Mouse (Mus musculus) heart, postnatal 0 days (tissue): ENCODE results near the gene Catsperd. TPM values are rescaled to one million over a fixed set of nuclear protein-coding genes. Genes with fewer than 3 reads are reported as not detected.

Experiments
- ATAC-seq: fragments of 200-750 bp; cut with Nextera tagmentation; 2 replicates; pipeline ENCODE4 v1.8.0; 2017; ENCODE audit warnings: low read depth, moderate number of reproducible peaks, moderate library complexity; ENCODE audit not compliant: insufficient read depth
- DNase-seq: peaks from one replicate; pipeline ENCODE4 v3.0.0-alpha.2; 2016; ENCODE audit warnings: low spot score
- H3K27ac ChIP-seq: fragments of 300-500 bp; sonication (generic); 2 replicates; pipeline ENCODE4 v1.5.1; 2014; ENCODE audit warnings: low read depth, mild to moderate bottlenecking
- H3K27me3 ChIP-seq: fragments of 300-500 bp; sonication (generic); 2 replicates; pipeline ENCODE4 v1.6.1; 2014; ENCODE audit warnings: low read length, mixed read lengths; ENCODE audit not compliant: control insufficient read depth, insufficient read depth
- H3K36me3 ChIP-seq: fragments of 300-500 bp; sonication (generic); replicated peaks from 2 replicates; pipeline ENCODE4 v1.6.1; 2014; ENCODE audit warnings: low read length, mixed read lengths; ENCODE audit not compliant: control insufficient read depth, insufficient read depth
- H3K4me1 ChIP-seq: fragments of 300-500 bp; sonication (generic); 2 replicates; pipeline ENCODE4 v1.6.1; 2014; ENCODE audit warnings: antibody characterized with exemption; ENCODE audit not compliant: control insufficient read depth, insufficient read depth
- H3K4me2 ChIP-seq: fragments of 300-500 bp; sonication (generic); 2 replicates; pipeline ENCODE4 v1.6.1; 2014; ENCODE audit warnings: low read depth, mild to moderate bottlenecking, low read length, moderate library complexity
- H3K4me3 ChIP-seq: fragments of 300-500 bp; sonication (generic); 2 replicates; pipeline ENCODE4 v1.5.1; 2014; ENCODE audit warnings: low read depth, low read length
- H3K9ac ChIP-seq: fragments of 300-500 bp; sonication (generic); replicated peaks from 2 replicates; pipeline ENCODE4 v1.6.1; 2014; ENCODE audit warnings: low read depth, low read length, mixed read lengths
- H3K9me3 ChIP-seq: fragments of 300-500 bp; sonication (generic); replicated peaks from 2 replicates; pipeline ENCODE4 v1.6.1; 2016; ENCODE audit warnings: low read length; ENCODE audit not compliant: control insufficient read depth
- CTCF ChIP-seq: IDR thresholded peaks from 2 replicates; pipeline ENCODE4 v1.5.1; 2016; ENCODE audit warnings: antibody characterized with exemption, control low read depth, low read depth
- EP300 ChIP-seq: IDR thresholded peaks from 2 replicates; pipeline ENCODE4 v1.6.1; 2016; ENCODE audit warnings: antibody characterized with exemption, low read depth
- WGBS: fragments of 180-500 bp; shearing (Covaris S2); extraction: QIAGEN DNeasy Blood & Tissue Kit; methylation state at CpG from one replicate; pipeline ENCODE4 v1.1.7; 2014; 5-methylcytosine and 5-hydroxymethylcytosine counted together
- polyA plus RNA-seq: library from polyadenylated mRNA; unstranded; fragments of >200 nt; fragmentation: Nextera tagmentation; extraction: Ambion mirVana; gene quantifications from 2 replicates; pipeline ENCODE4 v1.2.1, GENCODE M21; 2015
- total RNA-seq: library from RNA; depleted of rRNA; stranded (reverse); fragments of >200 nt; gene quantifications from 2 replicates; pipeline ENCODE4 v1.2.3, GENCODE M21; 2014; ENCODE audit warnings: low replicate concordance

The Catsperd gene
- total and polyA plus RNA-seq, 2 experiments from 2014 or later = 0.20 TPM; not detected in 1

GRCm38 (mm10) chr17:56656171-56656570 is 28.2 kb downstream of the Catsperd start:
- 68% methylated on average over 6 of the region's 6 CpGs for WGBS
- Histone ChIP-seq H3K36me3 (no peaks in the 10 kb centered on the region), H3K9ac (no peak overlapping the region), H3K9me3 (no peaks in the 10 kb centered on the region), H3K4me1 (no peaks in the 10 kb centered on the region), H3K4me2 (no peak overlapping the region), H3K27ac (no peak overlapping the region), H3K4me3 (no peak overlapping the region), H3K27me3 (no peaks in the 10 kb centered on the region)
- no peak for DNase-seq
- ATAC-seq = no peak
- TF ChIP-seq EP300 (no peak), CTCF (no peak)

GRCm38 (mm10) chr17:56663659-56664058 is 35.7 kb downstream of the Catsperd start:
- no peaks in the 10 kb centered on the region for H3K36me3 ChIP-seq
- DNase-seq = no peak
- ATAC-seq = no peak
- H3K27ac ChIP-seq = no peak overlapping the region
- TF ChIP-seq CTCF = no peak
- TF ChIP-seq EP300 = no peak
- 61% methylated on average over 3 of the region's 3 CpGs for WGBS
- no peaks in the 10 kb centered on the region for H3K4me1 ChIP-seq
- no peaks in the 10 kb centered on the region for H3K9me3 ChIP-seq
- H3K4me3 ChIP-seq = no peak overlapping the region
- no peak overlapping the region for H3K4me2 ChIP-seq
- no peak overlapping the region for H3K9ac ChIP-seq
- H3K27me3 ChIP-seq = no peaks in the 10 kb centered on the region

DNA sequence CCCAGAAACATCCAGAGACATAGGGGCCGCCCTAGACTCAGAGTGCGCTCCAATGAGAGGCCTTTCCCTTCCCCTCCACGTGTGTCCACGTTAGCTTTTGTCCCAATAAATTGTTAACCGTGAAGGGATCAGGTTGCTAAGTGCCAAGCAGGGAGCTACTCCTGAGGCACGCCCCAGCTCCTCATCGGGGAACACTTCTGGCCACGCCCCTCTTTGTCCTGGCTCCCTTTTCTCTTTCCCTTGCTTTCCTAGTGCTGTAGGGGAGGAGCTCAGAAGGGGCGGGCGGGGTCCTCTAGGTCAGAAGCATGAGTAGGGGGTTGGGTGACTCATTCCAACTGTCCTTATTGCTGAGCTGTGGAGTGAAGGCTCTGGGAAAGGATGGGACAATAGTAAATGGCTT is 36.4 kb downstream of the Catsperd start:
- Histone ChIP-seq H3K4me3 (no peak overlapping the region), H3K9ac (no peak overlapping the region), H3K36me3 (no peaks in the 10 kb centered on the region), H3K9me3 (no peaks in the 10 kb centered on the region), H3K4me2 (no peak overlapping the region), H3K4me1 (no peaks in the 10 kb centered on the region), H3K27me3 (no peaks in the 10 kb centered on the region), H3K27ac (no peak overlapping the region)
- TF ChIP-seq CTCF (no peak), EP300 (no peak)
- no peak for ATAC-seq
- 12% methylated on average over 10 of the region's 10 CpGs for WGBS
- DNase-seq = no peak

GRCm38 (mm10) chr17:56666384-56666783 is 38.4 kb downstream of the Catsperd start:
- Histone ChIP-seq H3K27ac (no peak overlapping the region), H3K9me3 (no peaks in the 10 kb centered on the region), H3K36me3 (no peaks in the 10 kb centered on the region), H3K9ac (no peak overlapping the region), H3K4me1 (no peaks in the 10 kb centered on the region), H3K4me3 (no peak overlapping the region), H3K4me2 (no peak overlapping the region), H3K27me3 (no peaks in the 10 kb centered on the region)
- ATAC-seq (no peak), DNase-seq (no peak)
- TF ChIP-seq EP300 (no peak), CTCF (no peak)
- WGBS = 81% methylated on average over 4 of the region's 4 CpGs

GRCm38 (mm10) chr17:56667591-56667990 is 39.6 kb downstream of the Catsperd start:
- H3K4me1 ChIP-seq = no peaks in the 10 kb centered on the region
- ATAC-seq (no peak), DNase-seq (no peak)
- H3K27ac ChIP-seq = no peak overlapping the region
- no peaks in the 10 kb centered on the region for H3K36me3 ChIP-seq
- H3K4me3 ChIP-seq = no peak overlapping the region
- TF ChIP-seq CTCF = no peak
- TF ChIP-seq EP300 = no peak
- no peak overlapping the region for H3K9ac ChIP-seq
- no peak overlapping the region for H3K4me2 ChIP-seq
- 61% methylated on average over 3 of the region's 3 CpGs for WGBS
- no peaks in the 10 kb centered on the region for H3K9me3 ChIP-seq
- H3K27me3 ChIP-seq = no peaks in the 10 kb centered on the region

GRCm38 (mm10) chr17:56668384-56669144 is 40.6 kb downstream of the Catsperd start:
- Histone ChIP-seq H3K9me3 (no peaks in the 10 kb centered on the region), H3K4me3 (peak overlapping the region; percentile 47), H3K4me2 (peak overlapping the region; percentile 89), H3K27ac (no peak overlapping the region), H3K4me1 (no peaks in the 10 kb centered on the region), H3K9ac (peak overlapping the region; percentile 34; the same call in 1 of the 2 replicates), H3K27me3 (no peaks in the 10 kb centered on the region), H3K36me3 (no peaks in the 10 kb centered on the region)
- DNase-seq = peak; percentile 82
- WGBS = 5% methylated on average over 31 of the region's 31 CpGs
- no peak for ATAC-seq
- peak; percentile 85 for TF ChIP-seq CTCF
- no peak for TF ChIP-seq EP300
